Mouse (Mus musculus) megakaryocyte, embryonic 14.5 days (primary cell): ENCODE results near the gene R3hcc1l. TPM values are rescaled to one million over a fixed set of nuclear protein-coding genes. Genes with fewer than 3 reads are reported as not detected.

ENCODE experiments used
- H3K27me3 ChIP-seq: replicated peaks from 2 replicates; pipeline ENCODE3; 2012; ENCODE audit warnings: inconsistent platforms
- H3K36me3 ChIP-seq: replicated peaks from 2 replicates; pipeline ENCODE3; 2012; ENCODE audit warnings: low read length, inconsistent platforms, mixed read lengths
- H3K4me1 ChIP-seq: 2 replicates; pipeline ENCODE4 v1.6.1; 2012; ENCODE audit warnings: inconsistent platforms
- H3K4me3 ChIP-seq: replicated peaks from 2 replicates; pipeline ENCODE3; 2012; ENCODE audit warnings: moderate library complexity, mild to moderate bottlenecking, inconsistent platforms
- H3K9me3 ChIP-seq: 2 replicates; pipeline ENCODE4 v1.6.1; 2012; ENCODE audit warnings: inconsistent platforms
- FLI1 ChIP-seq: IDR thresholded peaks from 2 replicates; pipeline ENCODE4 v1.6.1; 2012; ENCODE audit warnings: low read length, inconsistent platforms, mixed read lengths
- GATA1 ChIP-seq: IDR thresholded peaks from 3 replicates; pipeline ENCODE4 v1.6.1; 2012; ENCODE audit warnings: mixed read lengths, low read length, inconsistent platforms, borderline replicate concordance
- polyA plus RNA-seq: library from polyadenylated mRNA; stranded (reverse); fragments of >175 nt; gene quantifications from 2 replicates; pipeline ENCODE4 v1.2.3, GENCODE M21; 2012; ENCODE audit warnings: low replicate concordance; ENCODE audit not compliant: insufficient read depth

Gene R3hcc1l
- polyA plus RNA-seq, 1 experiment = 1.5 TPM

DNA sequence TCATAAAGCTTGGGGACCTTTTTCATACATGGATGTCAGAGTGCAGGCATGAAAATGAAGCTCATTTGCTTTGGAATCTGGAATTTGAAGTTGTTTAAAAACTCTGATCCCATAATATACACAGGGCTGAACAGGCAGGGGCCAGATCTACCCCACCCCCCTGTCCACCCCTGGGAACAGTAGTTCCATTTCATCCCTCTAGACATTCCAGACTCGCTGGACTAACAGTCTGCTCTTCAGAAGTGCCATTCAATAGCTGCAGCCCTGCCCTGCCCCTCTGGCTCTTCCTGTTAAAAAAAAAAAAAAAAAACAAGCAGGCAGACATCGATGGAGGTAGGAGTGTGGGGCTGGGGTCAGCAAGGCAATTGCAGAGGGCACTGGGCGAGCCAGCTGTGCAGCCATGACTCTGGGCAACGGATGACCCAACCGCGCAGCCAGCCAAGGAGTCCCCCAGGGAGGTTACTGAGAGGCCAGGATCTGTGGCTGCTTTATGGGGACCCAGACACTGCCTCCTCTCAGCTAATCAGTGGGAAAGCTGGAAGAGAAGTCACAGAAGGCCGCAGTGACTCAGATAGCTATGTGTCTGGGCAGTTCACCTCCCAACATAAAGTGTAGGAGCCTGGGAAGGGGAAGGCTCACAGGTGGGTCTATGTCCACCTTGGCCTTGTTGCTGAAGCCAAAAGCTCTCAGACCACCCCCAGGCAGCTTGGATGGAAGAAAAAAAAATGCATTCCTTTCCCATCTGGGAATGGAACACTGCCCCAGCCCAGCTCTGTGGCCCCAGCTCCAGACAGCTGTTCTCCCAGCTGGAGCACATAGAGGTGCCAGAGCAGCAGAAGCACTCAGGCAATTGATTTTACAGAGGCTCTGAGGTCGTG lies 120.3 kb downstream of the R3hcc1l start:
- Histone ChIP-seq H3K27me3 (peaks cover 39% of the 10 kb centered on the region), H3K4me1 (0 out of 2 replicates have a peak, but pooled peaks cover 5% of the 10 kb centered on the region), H3K4me3 (no peak overlapping the region), H3K36me3 (no peaks in the 10 kb centered on the region), H3K9me3 (0 out of 2 replicates have a peak, but pooled peaks cover 2% of the 10 kb centered on the region)
- TF ChIP-seq FLI1 (no peak), GATA1 (no peak)

DNA sequence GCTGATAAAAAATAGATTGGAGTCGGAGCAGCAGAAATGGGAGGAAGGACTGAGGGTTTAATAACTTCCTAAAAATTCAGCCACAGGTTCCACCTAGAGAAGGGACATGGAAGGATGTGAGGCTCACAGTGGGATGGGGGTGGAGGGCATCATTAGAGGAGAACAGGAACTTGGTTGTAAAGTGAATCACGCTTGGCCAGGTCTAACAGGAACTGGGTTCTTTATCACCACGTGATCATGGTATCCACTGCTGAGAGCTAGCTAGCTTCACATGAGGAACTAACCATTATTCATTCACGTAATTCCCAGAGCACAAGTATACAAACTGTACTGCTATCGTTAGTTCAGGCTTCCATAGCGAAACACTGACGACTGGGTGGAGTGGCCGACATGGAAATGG lies 121.0 kb downstream of the R3hcc1l start:
- 0 out of 2 replicates have a peak, but pooled peaks cover 5% of the 10 kb centered on the region for H3K4me1 ChIP-seq
- H3K4me3 ChIP-seq = no peak overlapping the region
- no peak for TF ChIP-seq FLI1
- TF ChIP-seq GATA1 = no peak
- H3K9me3 ChIP-seq = 0 out of 2 replicates have a peak, but pooled peaks cover 2% of the 10 kb centered on the region
- H3K36me3 ChIP-seq = no peaks in the 10 kb centered on the region
- H3K27me3 ChIP-seq = peaks cover 34% of the 10 kb centered on the region

DNA sequence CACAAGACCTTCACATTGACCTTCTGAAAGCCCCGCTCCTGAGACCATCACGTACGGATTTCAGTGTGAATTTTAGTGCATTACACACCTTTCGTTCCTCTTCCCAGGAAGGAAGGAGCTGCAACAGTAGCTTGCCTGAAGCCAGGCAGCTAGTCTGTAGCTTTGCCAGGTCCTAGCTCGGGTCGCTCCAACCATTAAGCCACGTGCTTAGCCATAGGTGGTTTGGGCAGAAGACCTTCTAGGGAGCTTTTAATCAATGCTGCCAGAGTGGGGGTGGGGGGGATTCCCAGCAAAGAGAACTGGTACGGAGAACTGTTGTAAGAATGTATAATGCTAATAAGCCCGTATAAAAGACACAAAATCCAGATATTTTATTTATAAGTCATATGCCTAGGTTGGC lies 121.7 kb downstream of the R3hcc1l start:
- no peak for TF ChIP-seq GATA1
- TF ChIP-seq FLI1 = no peak
- Histone ChIP-seq H3K4me3 (no peak overlapping the region), H3K9me3 (0 out of 2 replicates have a peak, but pooled peaks cover 2% of the 10 kb centered on the region), H3K27me3 (peaks cover 31% of the 10 kb centered on the region), H3K36me3 (no peaks in the 10 kb centered on the region), H3K4me1 (0 out of 2 replicates have a peak, but pooled peaks cover 5% of the 10 kb centered on the region)

Other genes with a start within 250 kb of the R3hcc1l start
- gene Crtac1, start 87.0 kb upstream of the R3hcc1l start, polyA plus RNA-seq = 0.03 TPM in 1 of 2 replicates, not detected in the other
- gene Loxl4, start 94.1 kb downstream of the R3hcc1l start, polyA plus RNA-seq = 0.20 TPM in 1 of 2 replicates, not detected in the other
- gene Pyroxd2, start 234.0 kb downstream of the R3hcc1l start, polyA plus RNA-seq = 0.80 and 2.4 TPM in 2 replicates